1 mouse cellular context compared by ENCODE assay signal in the genomic region with DNA sequence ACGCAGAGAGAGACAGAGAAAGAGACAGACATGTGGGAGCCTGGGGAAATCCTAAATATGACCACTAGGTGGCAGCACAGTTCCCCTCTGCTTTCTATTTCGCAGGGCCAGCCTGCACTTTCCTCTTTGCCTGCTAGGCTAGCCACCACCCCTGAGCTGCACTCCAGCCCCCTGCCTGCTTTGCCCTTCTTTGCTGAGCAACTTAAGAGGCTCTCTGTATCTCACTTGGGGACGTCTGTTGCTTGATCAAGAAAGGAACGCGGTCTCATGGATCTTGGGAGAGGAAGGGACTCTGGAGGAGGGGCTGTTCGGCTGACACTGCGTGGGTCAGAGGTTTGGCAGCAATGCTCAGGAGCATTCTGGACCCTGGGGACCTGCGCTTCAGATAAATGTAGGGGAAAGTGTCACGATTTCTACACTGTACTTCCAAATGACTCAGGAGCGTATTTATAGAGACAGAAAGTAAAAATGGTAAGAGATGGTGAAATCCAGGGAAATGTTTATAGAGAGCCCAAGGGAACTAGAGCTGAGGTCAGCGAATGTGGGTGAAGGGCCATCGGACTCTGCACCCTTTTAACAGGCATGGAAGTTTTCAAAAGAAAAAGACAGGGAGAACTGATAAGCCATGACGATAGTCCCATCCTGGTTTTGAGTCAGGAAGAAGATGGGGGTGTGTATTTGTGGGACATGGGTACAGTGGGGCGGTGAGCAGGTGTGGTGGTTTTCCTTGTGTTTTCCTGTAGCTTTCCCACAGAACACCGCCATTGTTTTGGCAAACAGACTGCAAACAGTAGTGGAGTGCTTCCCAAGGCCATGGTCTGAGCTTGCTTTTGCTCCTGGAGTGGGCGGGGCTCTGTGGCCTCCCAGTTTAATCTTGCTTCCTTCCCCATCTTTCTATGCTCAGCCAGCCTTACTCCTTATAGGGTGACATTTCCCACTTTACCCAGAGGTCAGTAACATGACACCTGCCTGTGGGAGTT.
A peak's percentile ranks its signal among the peaks of the same experiment; 100 is the strongest.
TF ChIP-seq lines count a peak whose summit lies in the region.

No protein-coding gene starts in this region.

TF ChIP-seq in ES-E14, 5 proteins besides CTCF, POLR2A, EP300 and RAD21:
- TF ChIP-seq HCFC1 (IDR thresholded peaks at IDR 0.05; ENCODE audit: borderline replicate concordance, insufficient read depth, low read length) (no peak), ZC3H11A (IDR thresholded peaks at IDR 0.05; ENCODE audit: borderline replicate concordance, low read depth, low read length) (peak; percentile 6; the same call in 1 of the 2 replicates)
